Mouse (Mus musculus): ENCODE measurements at regions not wholly inside any gene's neighbourhood (a gene's known extent, or its start where the extent isn't known, plus 50 kb on each side); places are given as distances from the start of the nearest gene placed in this dataset.
"Not testable (repeated sequence)": the region's sequence is repeated elsewhere in the genome, so short reads cannot be mapped to it uniquely, and the experiment has no call there.

- WGBS: 2% methylated on average over 2 of the region's 2 CpGs
- no peaks in the 10 kb centered on the region for H3K36me3 ChIP-seq
Observed at GRCm38 (mm10) chr15:5915261-5915660, 384.3 kb upstream of the Dab2 start.

GRCm38 (mm10) chr15:5920058-5920457 lies 379.5 kb upstream of the Dab2 start:
- ATAC-seq (ENCODE audit: insufficient number of reproducible peaks, low FRiP score, low TSS enrichment, low read depth): no peak
- H3K9me3 ChIP-seq: no peaks in the 10 kb centered on the region
- H3K27me3 ChIP-seq: no peaks in the 10 kb centered on the region
- no peak overlapping the region for H3K4me2 ChIP-seq
- no peaks in the 10 kb centered on the region for H3K4me1 ChIP-seq
- no peak overlapping the region for H3K4me3 ChIP-seq
- no peak overlapping the region for H3K27ac ChIP-seq
- H3K36me3 ChIP-seq: no peaks in the 10 kb centered on the region
- WGBS: 41% methylated on average over 4 of the region's 4 CpGs
- no peak overlapping the region for H3K9ac ChIP-seq

More at GRCm38 (mm10) chr15:5915261-5915660, 384.3 kb upstream of the Dab2 start:
- no peak for ATAC-seq (ENCODE audit: insufficient number of reproducible peaks, low FRiP score, low TSS enrichment, low read depth)
- no peaks in the 10 kb centered on the region for H3K27me3 ChIP-seq
- no peak overlapping the region for H3K27ac ChIP-seq
- no peak overlapping the region for H3K4me2 ChIP-seq
- no peak overlapping the region for H3K4me3 ChIP-seq
- no peaks in the 10 kb centered on the region for H3K9me3 ChIP-seq
- no peak overlapping the region for H3K9ac ChIP-seq
- no peaks in the 10 kb centered on the region for H3K4me1 ChIP-seq

- Histone ChIP-seq H3K9ac (no peak overlapping the region), H3K4me3 (no peak overlapping the region)
- no peak for ATAC-seq (ENCODE audit: insufficient number of reproducible peaks, low FRiP score, low TSS enrichment, low read depth)
Observed at GRCm38 (mm10) chr15:5927768-5928167, 371.8 kb upstream of the Dab2 start.

DNA sequence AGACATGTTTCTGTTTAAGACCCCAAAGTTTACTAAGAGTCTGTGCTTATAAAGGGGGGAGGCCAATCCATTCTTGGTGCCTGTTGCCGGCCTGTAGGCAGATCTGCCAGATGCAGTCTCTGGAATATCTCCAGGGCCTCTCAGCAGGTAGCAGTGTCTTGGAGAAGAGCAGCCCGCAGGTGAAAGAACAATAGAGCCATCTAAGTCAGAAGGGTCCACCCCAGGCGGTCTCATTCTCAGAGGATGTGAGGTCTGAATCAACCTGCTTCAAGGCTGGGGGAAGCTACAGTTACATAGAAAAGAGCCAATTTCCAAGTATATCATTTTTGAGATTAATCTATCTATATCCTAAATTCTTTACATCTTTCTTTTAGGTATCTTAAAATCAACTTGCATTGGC lies 366.0 kb upstream of the Dab2 start:
- Histone ChIP-seq H3K4me1 (no peaks in the 10 kb centered on the region), H3K9me3 (no peaks in the 10 kb centered on the region)
- WGBS: 65% methylated on average over 3 of the region's 3 CpGs

More at GRCm38 (mm10) chr15:5927768-5928167, 371.8 kb upstream of the Dab2 start:
- WGBS: 69% methylated on average over 3 of the region's 3 CpGs
- Histone ChIP-seq H3K27ac (no peak overlapping the region), H3K9me3 (no peaks in the 10 kb centered on the region), H3K36me3 (no peaks in the 10 kb centered on the region), H3K27me3 (no peaks in the 10 kb centered on the region), H3K4me1 (no peaks in the 10 kb centered on the region), H3K4me2 (no peak overlapping the region)

DNA sequence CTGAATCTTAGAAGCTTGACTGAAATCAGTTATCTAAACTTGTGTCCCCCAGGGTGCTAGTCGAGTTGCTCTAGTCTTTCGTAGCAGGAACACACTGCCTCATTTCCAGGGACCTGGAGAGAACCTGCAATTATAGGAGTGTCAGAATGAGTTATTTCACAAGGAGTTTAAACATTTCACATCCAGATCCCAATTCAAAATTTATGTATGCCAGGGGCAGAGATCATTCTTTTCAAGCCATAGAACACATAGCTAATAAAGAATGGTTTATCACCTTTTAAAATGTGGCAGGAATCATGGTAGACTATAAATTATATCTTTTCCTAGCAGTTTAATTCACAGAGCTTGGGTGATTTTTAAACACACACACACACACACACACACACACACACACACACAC lies 358.6 kb upstream of the Dab2 start:
- H3K9ac ChIP-seq: no peak overlapping the region
- H3K4me1 ChIP-seq: no peaks in the 10 kb centered on the region
- no peaks in the 10 kb centered on the region for H3K36me3 ChIP-seq
- H3K9me3 ChIP-seq: no peaks in the 10 kb centered on the region
- no peak overlapping the region for H3K4me2 ChIP-seq
- H3K27ac ChIP-seq: no peak overlapping the region
- WGBS: 12% methylated on average over 2 of the region's 2 CpGs
- no peak overlapping the region for H3K4me3 ChIP-seq
- H3K27me3 ChIP-seq: no peaks in the 10 kb centered on the region
- no peak for ATAC-seq (ENCODE audit: insufficient number of reproducible peaks, low FRiP score, low TSS enrichment, low read depth)

More for the DNA sequence above, 366.0 kb upstream of the Dab2 start:
- Histone ChIP-seq H3K9ac (no peak overlapping the region), H3K27me3 (no peaks in the 10 kb centered on the region), H3K27ac (no peak overlapping the region), H3K4me2 (no peak overlapping the region), H3K4me3 (no peak overlapping the region), H3K36me3 (no peaks in the 10 kb centered on the region)
- no peak for ATAC-seq (ENCODE audit: insufficient number of reproducible peaks, low FRiP score, low TSS enrichment, low read depth)

DNA sequence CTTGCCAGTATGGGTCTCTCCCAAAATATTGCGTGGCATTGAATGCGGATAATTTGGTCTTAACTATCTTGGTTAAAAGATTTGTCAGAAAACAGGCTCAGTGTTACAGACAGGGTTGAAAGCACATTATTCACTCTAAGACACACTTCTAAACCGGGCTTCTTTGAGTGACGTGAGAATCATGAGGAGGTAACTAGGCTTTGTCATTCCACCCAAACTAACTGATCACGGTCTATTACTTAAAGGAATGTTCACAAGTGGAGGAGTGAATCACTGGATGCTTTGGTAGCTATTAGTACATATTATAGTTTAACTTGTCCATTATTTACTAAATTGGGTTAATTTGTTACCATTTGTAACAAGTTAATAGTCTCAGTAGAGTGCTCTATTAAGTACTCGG lies 352.9 kb upstream of the Dab2 start:
- 84% methylated on average over 6 of the region's 6 CpGs for WGBS
- Histone ChIP-seq H3K4me1 (no peaks in the 10 kb centered on the region), H3K4me2 (no peak overlapping the region), H3K36me3 (no peaks in the 10 kb centered on the region), H3K27ac (no peak overlapping the region), H3K27me3 (no peaks in the 10 kb centered on the region), H3K9me3 (no peaks in the 10 kb centered on the region), H3K4me3 (no peak overlapping the region), H3K9ac (no peak overlapping the region)
- ATAC-seq (ENCODE audit: insufficient number of reproducible peaks, low FRiP score, low TSS enrichment, low read depth): no peak

- Histone ChIP-seq H3K27ac (no peak overlapping the region), H3K4me1 (no peaks in the 10 kb centered on the region), H3K27me3 (no peaks in the 10 kb centered on the region), H3K9me3 (no peaks in the 10 kb centered on the region), H3K9ac (no peak overlapping the region), H3K4me3 (no peak overlapping the region), H3K4me2 (no peak overlapping the region), H3K36me3 (no peaks in the 10 kb centered on the region)
- ATAC-seq (ENCODE audit: insufficient number of reproducible peaks, low FRiP score, low TSS enrichment, low read depth): no peak
- WGBS: 74% methylated on average over 3 of the region's 3 CpGs
Observed at GRCm38 (mm10) chr15:5950919-5951318, 348.7 kb upstream of the Dab2 start.

GRCm38 (mm10) chr15:5951661-5952060 lies 347.9 kb upstream of the Dab2 start:
- H3K9me3 ChIP-seq; H3K9ac ChIP-seq; H3K36me3 ChIP-seq; H3K4me2 ChIP-seq; H3K27me3 ChIP-seq; H3K27ac ChIP-seq; ATAC-seq (ENCODE audit: insufficient number of reproducible peaks, low FRiP score, low TSS enrichment, low read depth); H3K4me3 ChIP-seq; H3K4me1 ChIP-seq: not testable (repeated sequence)
- WGBS: 96% methylated on average over 2 of the region's 2 CpGs

DNA sequence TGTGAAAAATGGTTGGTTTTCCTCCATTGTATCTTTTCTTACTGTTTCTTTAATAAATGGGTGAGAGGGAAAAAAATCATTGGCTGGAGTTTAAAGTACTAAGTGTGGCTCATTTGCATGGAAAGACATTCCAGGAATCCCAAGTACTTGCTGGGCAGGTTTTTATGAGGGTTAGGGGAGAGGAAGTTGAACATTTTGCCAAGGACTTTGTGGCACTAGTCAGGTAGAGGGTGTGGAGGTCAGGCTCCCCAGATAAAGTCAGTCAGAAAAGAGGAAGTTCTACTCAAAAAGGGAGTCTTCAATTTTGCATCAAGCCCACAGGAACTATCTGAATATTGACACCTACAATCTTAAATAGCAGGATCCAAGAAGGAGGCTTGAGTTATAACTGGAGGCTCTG lies 346.5 kb upstream of the Dab2 start:
- no peak overlapping the region for H3K9ac ChIP-seq
- H3K27me3 ChIP-seq: no peaks in the 10 kb centered on the region
- H3K36me3 ChIP-seq: no peaks in the 10 kb centered on the region
- H3K4me1 ChIP-seq: no peaks in the 10 kb centered on the region
- no peak overlapping the region for H3K4me2 ChIP-seq
- no peak for ATAC-seq (ENCODE audit: insufficient number of reproducible peaks, low FRiP score, low TSS enrichment, low read depth)
- H3K9me3 ChIP-seq: no peaks in the 10 kb centered on the region
- H3K4me3 ChIP-seq: no peak overlapping the region
- H3K27ac ChIP-seq: no peak overlapping the region

DNA sequence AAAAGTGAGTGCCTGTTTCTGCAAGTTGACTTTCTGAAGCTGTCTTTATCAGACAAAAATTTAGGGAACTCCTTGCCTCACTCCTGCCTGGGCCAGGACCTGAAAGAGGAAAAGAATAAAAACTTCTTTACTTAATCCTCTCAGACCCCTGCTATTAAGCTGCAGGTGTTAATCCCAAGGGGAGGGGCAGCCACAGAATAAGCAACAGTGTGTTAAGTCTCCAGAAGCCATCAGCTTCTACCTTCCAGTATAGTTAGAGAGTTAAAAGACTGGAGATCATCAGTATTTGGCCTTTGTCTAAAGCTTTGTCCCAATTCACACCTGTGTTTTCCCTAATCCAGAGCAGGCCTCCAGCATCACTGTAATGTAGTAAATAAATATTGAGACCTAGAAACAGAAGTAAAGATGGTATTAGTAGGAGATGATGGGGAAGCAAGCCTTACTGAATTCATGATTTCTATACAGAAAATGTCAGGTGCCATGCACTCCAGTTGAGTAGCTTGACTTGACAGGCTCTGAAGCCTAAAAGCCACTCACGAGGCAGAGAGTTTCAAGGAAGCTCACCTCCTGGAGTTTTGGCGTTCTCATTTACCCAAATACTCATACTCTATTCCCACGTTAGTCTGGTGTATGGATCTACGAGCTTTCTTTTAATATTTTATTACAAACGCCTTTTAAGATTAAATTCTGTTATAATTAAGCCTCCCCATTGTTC lies 308.1 kb upstream of the Dab2 start:
- H3K36me3 ChIP-seq: no peaks in the 10 kb centered on the region
- no peaks in the 10 kb centered on the region for H3K4me1 ChIP-seq
- H3K9ac ChIP-seq: no peak overlapping the region
- H3K27me3 ChIP-seq: no peaks in the 10 kb centered on the region
- WGBS: 62% methylated on average over 5 of the region's 5 CpGs
- no peak overlapping the region for H3K4me3 ChIP-seq
- no peak overlapping the region for H3K27ac ChIP-seq
- no peak for ATAC-seq (ENCODE audit: insufficient number of reproducible peaks, low FRiP score, low TSS enrichment, low read depth)
- no peaks in the 10 kb centered on the region for H3K9me3 ChIP-seq
- no peak overlapping the region for H3K4me2 ChIP-seq

DNA sequence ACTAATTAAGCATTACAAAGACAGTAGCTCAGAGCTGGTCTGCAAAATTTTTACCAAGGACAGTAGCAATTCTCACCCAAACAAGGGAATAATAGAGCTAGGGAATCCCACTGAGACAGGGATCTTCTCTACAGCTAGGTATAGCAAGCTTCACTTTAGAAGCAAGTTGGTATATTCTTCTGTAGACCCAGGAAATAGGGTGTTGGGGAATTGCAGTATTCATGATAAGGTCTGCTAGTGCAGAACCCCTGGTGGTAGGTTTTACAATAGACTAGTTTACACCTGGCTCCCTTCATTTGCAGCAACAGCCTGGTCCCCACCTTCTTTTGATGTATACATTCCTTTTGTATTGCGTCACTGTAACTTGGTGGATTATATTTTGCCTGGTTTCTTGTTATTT lies 307.4 kb upstream of the Dab2 start:
- ATAC-seq (ENCODE audit: insufficient number of reproducible peaks, low FRiP score, low TSS enrichment, low read depth); H3K9me3 ChIP-seq; H3K36me3 ChIP-seq; H3K27ac ChIP-seq; H3K4me2 ChIP-seq; H3K4me3 ChIP-seq; H3K4me1 ChIP-seq; H3K9ac ChIP-seq; H3K27me3 ChIP-seq: not testable (repeated sequence)
- WGBS: 94% methylated on average over 1 of the region's 1 CpGs

- 73% methylated on average over 1 of the region's 1 CpGs for WGBS
Observed at GRCm38 (mm10) chr15:6000816-6001215, 298.8 kb upstream of the Dab2 start.

GRCm38 (mm10) chr15:6001394-6001793 lies 298.2 kb upstream of the Dab2 start:
- no peak for ATAC-seq (ENCODE audit: insufficient number of reproducible peaks, low FRiP score, low TSS enrichment, low read depth)
- WGBS: 85% methylated on average over 1 of the region's 1 CpGs
- no peaks in the 10 kb centered on the region for H3K27me3 ChIP-seq

More at GRCm38 (mm10) chr15:6000816-6001215, 298.8 kb upstream of the Dab2 start:
- H3K4me1 ChIP-seq: no peaks in the 10 kb centered on the region
- no peak overlapping the region for H3K4me3 ChIP-seq
- H3K27me3 ChIP-seq: no peaks in the 10 kb centered on the region
- H3K9me3 ChIP-seq: no peaks in the 10 kb centered on the region
- H3K27ac ChIP-seq: no peak overlapping the region
- ATAC-seq (ENCODE audit: insufficient number of reproducible peaks, low FRiP score, low TSS enrichment, low read depth): no peak
- no peak overlapping the region for H3K9ac ChIP-seq
- no peak overlapping the region for H3K4me2 ChIP-seq
- no peaks in the 10 kb centered on the region for H3K36me3 ChIP-seq

More at GRCm38 (mm10) chr15:6001394-6001793, 298.2 kb upstream of the Dab2 start:
- H3K4me2 ChIP-seq: no peak overlapping the region
- H3K27ac ChIP-seq: no peak overlapping the region
- H3K4me3 ChIP-seq: no peak overlapping the region
- H3K36me3 ChIP-seq: no peaks in the 10 kb centered on the region
- no peaks in the 10 kb centered on the region for H3K4me1 ChIP-seq
- H3K9ac ChIP-seq: no peak overlapping the region
- no peaks in the 10 kb centered on the region for H3K9me3 ChIP-seq
